Mouse (Mus musculus): Measurements from ENCODE around the gene Tnfrsf12a.
A peak's percentile ranks its signal among the peaks of the same experiment; 100 is the strongest.

Tnfrsf12a gene

GRCm38 (mm10) chr17:23677236-23677679, at the start of gene Tnfrsf12a:
Tnfrsf12a (minus strand) TSS chr17:23677468.
- DNase-seq (ENCODE audit: extremely low read depth, low read depth), result peak; percentile 71

GRCm38 (mm10) chr17:23726758-23727142, 49.5 kb upstream of the Tnfrsf12a start:
- DNase-seq (ENCODE audit: extremely low read depth, low read depth), result peak; percentile 46

GRCm38 (mm10) chr17:23725999-23726757, 48.9 kb upstream of the Tnfrsf12a start, which contains the start of gene Pkmyt1:
Pkmyt1 (plus strand) TSS chr17:23726336.
- DNase-seq (ENCODE audit: extremely low read depth, low read depth), result peak; percentile 76

GRCm38 (mm10) chr17:23725477-23725876, 48.2 kb upstream of the Tnfrsf12a start:
- DNase-seq (ENCODE audit: extremely low read depth, low read depth), result peak; percentile 46

- no peak for DNase-seq (ENCODE audit: extremely low read depth, low read depth)
These were observed 45.3 kb upstream of the Tnfrsf12a start, which contains the start of gene 1520401A03Rik for GRCm38 (mm10) chr17:23722376-23723125. 1520401A03Rik (minus strand) TSS chr17:23722783.

- no peak for DNase-seq (ENCODE audit: extremely low read depth, low read depth)
These were observed 44.6 kb upstream of the Tnfrsf12a start for GRCm38 (mm10) chr17:23721886-23722285.

GRCm38 (mm10) chr17:23719455-23719854, 42.2 kb upstream of the Tnfrsf12a start:
- no peak for DNase-seq (ENCODE audit: extremely low read depth, low read depth)

- no peak for DNase-seq (ENCODE audit: extremely low read depth, low read depth)
These were observed 39.7 kb upstream of the Tnfrsf12a start for GRCm38 (mm10) chr17:23717003-23717402.

GRCm38 (mm10) chr17:23706212-23706611, 28.9 kb upstream of the Tnfrsf12a start:
- peak; percentile 35 for DNase-seq (ENCODE audit: extremely low read depth, low read depth)

- no peak for DNase-seq (ENCODE audit: extremely low read depth, low read depth)
These were observed 28.3 kb upstream of the Tnfrsf12a start for GRCm38 (mm10) chr17:23705525-23706104.

- DNase-seq (ENCODE audit: extremely low read depth, low read depth), result no peak
These were observed 27.5 kb upstream of the Tnfrsf12a start for GRCm38 (mm10) chr17:23704741-23705140.

- no peak for DNase-seq (ENCODE audit: extremely low read depth, low read depth)
These were observed 26.0 kb upstream of the Tnfrsf12a start for GRCm38 (mm10) chr17:23703301-23703700.

GRCm38 (mm10) chr17:23700079-23700478, 22.8 kb upstream of the Tnfrsf12a start:
- DNase-seq (ENCODE audit: extremely low read depth, low read depth), result peak; percentile 82

GRCm38 (mm10) chr17:23699131-23700077, 22.1 kb upstream of the Tnfrsf12a start:
- no peak for DNase-seq (ENCODE audit: extremely low read depth, low read depth)

GRCm38 (mm10) chr17:23695801-23696200, 18.5 kb upstream of the Tnfrsf12a start:
- no peak for DNase-seq (ENCODE audit: extremely low read depth, low read depth)

- DNase-seq (ENCODE audit: extremely low read depth, low read depth), result no peak
These were observed 17.2 kb upstream of the Tnfrsf12a start for GRCm38 (mm10) chr17:23694491-23694890.

GRCm38 (mm10) chr17:23683856-23684672, 6.8 kb upstream of the Tnfrsf12a start, which contains the start of gene Cldn9:
Cldn9 (minus strand) TSS chr17:23684026.
- DNase-seq (ENCODE audit: extremely low read depth, low read depth), result no peak

- no peak for DNase-seq (ENCODE audit: extremely low read depth, low read depth)
These were observed 6.0 kb upstream of the Tnfrsf12a start for GRCm38 (mm10) chr17:23683226-23683625.

- no peak for DNase-seq (ENCODE audit: extremely low read depth, low read depth)
These were observed 5.3 kb upstream of the Tnfrsf12a start for GRCm38 (mm10) chr17:23682530-23682929.

GRCm38 (mm10) chr17:23682092-23682491, 4.8 kb upstream of the Tnfrsf12a start:
- DNase-seq (ENCODE audit: extremely low read depth, low read depth), result no peak

Measured in MEL-GATA-1-ER (cell line).